Mouse (Mus musculus) embryonic facial prominence, embryonic 15.5 days (tissue): ENCODE results near the gene Pacs1. TPM values are rescaled to one million over a fixed set of nuclear protein-coding genes. Genes with fewer than 3 reads are reported as not detected.
"Not testable (repeated sequence)": the region's sequence is repeated elsewhere in the genome, so short reads cannot be mapped to it uniquely, and the experiment has no call there.

Experiments used
- ATAC-seq: fragments of 200-750 bp; cut with Nextera tagmentation; 2 replicates; pipeline ENCODE4 v1.8.0; 2017; ENCODE audit warnings: low read depth, moderate TSS enrichment; ENCODE audit not compliant: insufficient number of reproducible peaks, low FRiP score, low TSS enrichment
- H3K27ac ChIP-seq: fragments of 300-500 bp; sonication (generic); replicated peaks from 2 replicates; pipeline ENCODE4 v1.5.1; 2015; ENCODE audit warnings: mild to moderate bottlenecking, inconsistent platforms
- H3K27me3 ChIP-seq: fragments of 300-500 bp; sonication (generic); 2 replicates; pipeline ENCODE4 v1.6.1; 2015; ENCODE audit warnings: inconsistent platforms
- H3K36me3 ChIP-seq: fragments of 300-500 bp; sonication (generic); 2 replicates; pipeline ENCODE4 v1.6.1; 2015; ENCODE audit warnings: mild to moderate bottlenecking, inconsistent platforms
- H3K4me1 ChIP-seq: fragments of 300-500 bp; sonication (generic); 2 replicates; pipeline ENCODE4 v1.6.1; 2015; ENCODE audit warnings: inconsistent platforms
- H3K4me2 ChIP-seq: fragments of 300-500 bp; sonication (generic); replicated peaks from 2 replicates; pipeline ENCODE4 v1.6.1; 2015; ENCODE audit warnings: mild to moderate bottlenecking, inconsistent platforms
- H3K4me3 ChIP-seq: fragments of 300-500 bp; sonication (generic); replicated peaks from 2 replicates; pipeline ENCODE4 v1.5.1; 2015; ENCODE audit warnings: mild to moderate bottlenecking, inconsistent platforms
- H3K9ac ChIP-seq: fragments of 300-500 bp; sonication (generic); 2 replicates; pipeline ENCODE4 v1.6.1; 2015; ENCODE audit warnings: inconsistent platforms
- H3K9me3 ChIP-seq: fragments of 300-500 bp; sonication (generic); replicated peaks from 2 replicates; pipeline ENCODE4 v1.6.1; 2016; ENCODE audit warnings: inconsistent platforms
- WGBS: fragments of 180-500 bp; shearing (Covaris S2); methylation state at CpG from one replicate; pipeline ENCODE4 v1.1.7; 2015; 5-methylcytosine and 5-hydroxymethylcytosine counted together
- polyA plus RNA-seq: library from polyadenylated mRNA; unstranded; fragments of >200 nt; fragmentation: Nextera tagmentation; extraction: Ambion mirVana; gene quantifications from 2 replicates; pipeline ENCODE4 v1.2.1, GENCODE M21; 2015

Gene Pacs1
- polyA plus RNA-seq, 1 experiment from 2014 or later = 30.6 TPM

- no peak for ATAC-seq
- 77% methylated on average over 5 of the region's 5 CpGs for WGBS
- Histone ChIP-seq H3K4me1 (no peaks in the 10 kb centered on the region), H3K4me3 (no peak overlapping the region), H3K27me3 (no peaks in the 10 kb centered on the region), H3K36me3 (peaks cover 35% of the 10 kb centered on the region), H3K4me2 (no peak overlapping the region), H3K9me3 (no peaks in the 10 kb centered on the region), H3K27ac (no peak overlapping the region), H3K9ac (no peak overlapping the region)
Observed at GRCm38 (mm10) chr19:5151741-5152140, 121.2 kb downstream of the Pacs1 start.

DNA sequence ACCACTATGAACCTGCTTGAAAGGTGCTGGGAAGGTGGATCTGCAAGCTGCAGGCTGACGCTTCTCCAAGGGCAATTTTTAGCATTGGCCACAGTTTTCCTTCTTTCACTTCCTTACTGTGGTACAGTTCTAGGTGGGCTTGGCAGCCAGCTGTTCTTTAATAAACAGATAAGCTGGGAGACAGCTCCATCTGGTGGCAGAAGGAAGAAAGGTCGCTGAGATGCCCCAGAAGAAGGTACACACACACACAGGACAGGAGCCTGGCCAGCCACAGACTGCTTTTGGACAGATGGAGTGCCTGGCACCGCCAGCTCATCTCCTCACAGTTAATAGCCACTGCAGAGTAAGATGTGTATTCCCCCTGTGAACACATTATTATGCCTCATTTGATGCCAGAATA lies 121.6 kb downstream of the Pacs1 start:
- peaks cover 39% of the 10 kb centered on the region for H3K36me3 ChIP-seq
- no peak for ATAC-seq
- WGBS = 38% methylated on average over 3 of the region's 3 CpGs
- H3K9ac ChIP-seq = no peak overlapping the region
- no peaks in the 10 kb centered on the region for H3K9me3 ChIP-seq
- H3K4me2 ChIP-seq = no peak overlapping the region
- H3K4me3 ChIP-seq = no peak overlapping the region
- no peak overlapping the region for H3K27ac ChIP-seq
- no peaks in the 10 kb centered on the region for H3K27me3 ChIP-seq
- H3K4me1 ChIP-seq = no peaks in the 10 kb centered on the region

- 91% methylated on average over 6 of the region's 6 CpGs for WGBS
- H3K36me3 ChIP-seq = peaks cover 47% of the 10 kb centered on the region
Observed at GRCm38 (mm10) chr19:5150358-5150757, 122.6 kb downstream of the Pacs1 start.

DNA sequence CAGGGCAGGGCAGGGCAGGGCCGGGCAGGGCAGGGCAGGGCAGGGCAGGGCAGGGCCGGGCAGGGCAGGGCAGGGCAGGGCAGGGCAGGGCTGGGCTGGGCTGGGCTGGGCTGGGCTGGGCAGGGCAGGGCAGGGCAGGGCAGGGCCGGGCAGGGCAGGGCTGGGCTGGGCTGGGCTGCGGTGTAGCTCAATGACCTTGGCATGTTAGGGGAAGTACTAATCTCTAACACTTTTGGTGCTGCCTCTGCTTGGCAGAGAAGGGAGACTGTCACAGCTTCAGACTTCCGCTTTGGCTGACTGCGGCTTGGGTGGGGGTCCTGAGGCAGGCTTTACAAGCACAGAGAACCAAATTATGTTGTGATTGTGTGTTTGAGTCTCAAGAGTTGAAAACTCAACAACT lies 123.9 kb downstream of the Pacs1 start:
- H3K4me1 ChIP-seq, H3K9ac ChIP-seq, ATAC-seq, H3K4me3 ChIP-seq, H3K9me3 ChIP-seq, H3K4me2 ChIP-seq, H3K27ac ChIP-seq, H3K27me3 ChIP-seq: not testable (repeated sequence)
- 85% methylated on average over 4 of the region's 6 CpGs for WGBS
- peaks cover 53% of the 10 kb centered on the region for H3K36me3 ChIP-seq

More at GRCm38 (mm10) chr19:5150358-5150757, 122.6 kb downstream of the Pacs1 start:
- no peak overlapping the region for H3K4me2 ChIP-seq
- H3K4me1 ChIP-seq = no peaks in the 10 kb centered on the region
- ATAC-seq = no peak
- no peak overlapping the region for H3K4me3 ChIP-seq
- no peaks in the 10 kb centered on the region for H3K9me3 ChIP-seq
- no peak overlapping the region for H3K9ac ChIP-seq
- no peak overlapping the region for H3K27ac ChIP-seq
- H3K27me3 ChIP-seq = no peaks in the 10 kb centered on the region

- H3K9me3 ChIP-seq = no peaks in the 10 kb centered on the region
- no peak for ATAC-seq
- no peak overlapping the region for H3K9ac ChIP-seq
- H3K4me2 ChIP-seq = no peak overlapping the region
- no peaks in the 10 kb centered on the region for H3K4me1 ChIP-seq
- 3% methylated on average over 2 of the region's 2 CpGs for WGBS
- H3K27ac ChIP-seq = no peak overlapping the region
- peaks cover 77% of the 10 kb centered on the region for H3K36me3 ChIP-seq
- H3K4me3 ChIP-seq = no peak overlapping the region
- H3K27me3 ChIP-seq = no peaks in the 10 kb centered on the region
Observed at GRCm38 (mm10) chr19:5139640-5140039, 133.3 kb downstream of the Pacs1 start.

DNA sequence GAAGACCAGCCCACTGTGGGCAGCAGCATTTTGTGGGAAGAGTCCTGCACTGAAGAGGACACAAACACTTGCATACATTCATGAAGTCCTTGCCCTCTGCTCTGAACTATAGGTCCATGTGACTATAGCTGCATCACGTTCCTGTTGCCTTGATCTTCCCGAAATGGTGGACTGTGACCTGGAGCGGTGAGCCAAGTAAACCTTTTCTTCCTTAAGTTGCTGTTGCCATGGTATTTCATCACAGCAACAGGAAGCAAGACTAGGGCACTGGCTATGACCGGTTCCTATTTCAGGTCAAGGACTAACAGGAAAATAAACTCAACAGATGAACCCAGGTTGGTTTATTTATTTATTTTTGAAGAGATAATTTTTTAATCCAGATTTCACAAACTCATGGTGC lies 141.7 kb downstream of the Pacs1 start:
- Histone ChIP-seq H3K4me2 (no peak overlapping the region), H3K4me1 (no peaks in the 10 kb centered on the region), H3K36me3 (peaks cover 32% of the 10 kb centered on the region), H3K9me3 (no peaks in the 10 kb centered on the region), H3K27me3 (no peaks in the 10 kb centered on the region), H3K9ac (no peak overlapping the region), H3K27ac (no peak overlapping the region), H3K4me3 (no peak overlapping the region)
- WGBS = 72% methylated on average over 4 of the region's 4 CpGs
- ATAC-seq = no peak

- H3K36me3 ChIP-seq = peaks cover 17% of the 10 kb centered on the region
- 30% methylated on average over 1 of the region's 1 CpGs for WGBS
- no peaks in the 10 kb centered on the region for H3K4me1 ChIP-seq
- H3K4me2 ChIP-seq = no peak overlapping the region
- H3K9ac ChIP-seq = no peak overlapping the region
- no peak overlapping the region for H3K4me3 ChIP-seq
- H3K9me3 ChIP-seq = no peaks in the 10 kb centered on the region
- no peak for ATAC-seq
- no peaks in the 10 kb centered on the region for H3K27me3 ChIP-seq
- no peak overlapping the region for H3K27ac ChIP-seq
Observed at GRCm38 (mm10) chr19:5129770-5130169, 143.1 kb downstream of the Pacs1 start.

DNA sequence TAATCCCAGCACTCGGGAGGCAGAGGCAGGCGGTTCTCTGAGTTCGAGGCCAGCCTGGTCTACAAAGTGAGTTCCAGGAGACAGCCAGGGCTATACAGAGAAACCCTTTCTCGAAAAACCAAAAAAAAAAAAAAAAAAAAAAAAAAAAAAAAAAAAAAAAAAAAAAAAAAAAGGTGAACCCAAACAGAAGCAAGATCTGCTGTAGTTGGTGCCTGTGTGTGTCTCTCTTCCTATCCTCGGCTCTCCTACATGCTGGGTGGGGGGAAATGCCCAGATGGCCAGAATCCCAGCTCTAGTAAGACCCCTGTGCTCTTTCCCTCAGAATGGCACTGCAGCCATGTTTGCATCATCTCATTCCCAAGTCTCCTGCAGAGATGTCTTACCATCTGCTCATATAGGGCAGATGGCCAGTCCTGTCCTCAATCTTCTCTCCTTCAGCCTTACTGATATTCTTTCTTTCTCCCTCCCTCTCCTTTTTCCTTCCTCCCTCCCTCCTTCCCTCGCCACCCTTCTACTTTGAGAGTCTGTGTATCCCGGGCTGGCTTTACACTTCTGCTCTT lies 148.8 kb downstream of the Pacs1 start:
- Histone ChIP-seq H3K4me2 (no peak overlapping the region), H3K4me1 (no peaks in the 10 kb centered on the region), H3K27me3 (no peaks in the 10 kb centered on the region), H3K36me3 (no peaks in the 10 kb centered on the region), H3K27ac (no peak overlapping the region), H3K4me3 (no peak overlapping the region), H3K9me3 (no peaks in the 10 kb centered on the region), H3K9ac (no peak overlapping the region)
- WGBS = 61% methylated on average over 7 of the region's 7 CpGs
- ATAC-seq = no peak

DNA sequence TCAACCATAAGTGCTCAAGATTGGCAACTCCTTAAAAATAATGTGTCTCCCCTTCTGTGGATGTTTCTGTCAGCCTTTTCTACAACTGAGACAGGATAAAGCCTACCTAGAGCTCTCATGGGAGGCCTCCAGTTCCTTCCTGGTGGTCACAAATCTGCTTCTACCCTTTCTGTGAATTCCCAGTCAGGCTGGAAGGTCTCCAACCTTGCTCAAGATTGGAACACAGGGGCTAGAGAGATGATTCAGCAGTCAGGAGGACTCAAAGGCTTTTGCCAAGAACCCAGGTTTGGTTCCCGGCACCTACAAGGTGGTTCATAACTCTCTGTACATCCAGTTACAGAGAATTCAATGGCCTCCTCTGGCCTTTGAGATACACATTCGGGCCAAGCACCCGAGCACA lies 149.7 kb downstream of the Pacs1 start:
- Histone ChIP-seq H3K36me3 (no peaks in the 10 kb centered on the region), H3K9ac (no peak overlapping the region), H3K9me3 (no peaks in the 10 kb centered on the region), H3K4me1 (peaks cover 9% of the 10 kb centered on the region), H3K4me3 (no peak overlapping the region), H3K27ac (no peak overlapping the region), H3K27me3 (no peaks in the 10 kb centered on the region), H3K4me2 (no peak overlapping the region)
- WGBS = 81% methylated on average over 3 of the region's 3 CpGs
- ATAC-seq = no peak

GRCm38 (mm10) chr19:5122492-5122891 lies 150.4 kb downstream of the Pacs1 start:
- Histone ChIP-seq H3K27ac (no peak overlapping the region), H3K4me2 (no peak overlapping the region), H3K36me3 (no peaks in the 10 kb centered on the region), H3K27me3 (no peaks in the 10 kb centered on the region), H3K9ac (no peak overlapping the region), H3K4me1 (peaks cover 10% of the 10 kb centered on the region), H3K9me3 (no peaks in the 10 kb centered on the region), H3K4me3 (no peak overlapping the region)
- ATAC-seq = no peak
- WGBS = 74% methylated on average over 10 of the region's 10 CpGs

GRCm38 (mm10) chr19:5118384-5118698 lies 154.6 kb downstream of the Pacs1 start, which contains the start of gene Klc2:
Gene Klc2 (minus strand): TSS chr19:5118560.
- no peaks in the 10 kb centered on the region for H3K9me3 ChIP-seq
- ATAC-seq = no peak; the same call in 1 of the 2 replicates

More at GRCm38 (mm10) chr19:5118384-5118698, 154.6 kb downstream of the Pacs1 start, which contains the start of gene Klc2:
- no peaks in the 10 kb centered on the region for H3K27me3 ChIP-seq
- peaks cover 21% of the 10 kb centered on the region for H3K4me1 ChIP-seq
- peaks cover 9% of the 10 kb centered on the region; the same call in 1 of the 2 replicates for H3K36me3 ChIP-seq
- H3K27ac ChIP-seq = peak within 1 kb of the TSS; percentile 96
- H3K4me3 ChIP-seq = peak within 1 kb of the TSS; percentile 88
- WGBS = under 1% methylated on average over 18 of the region's 18 CpGs
- H3K9ac ChIP-seq = peak within 1 kb of the TSS; percentile 73
- peak within 1 kb of the TSS; percentile 66 for H3K4me2 ChIP-seq
